Mouse (Mus musculus) lung, adult 2 months (tissue): ENCODE data around the gene Gnai2.

ENCODE experiments used
- CTCF ChIP-seq: fragments of 200-500 bp; IDR thresholded peaks from 2 replicates; pipeline ENCODE4 v1.5.1; 2011; ENCODE audit warnings: mild to moderate bottlenecking, low read length, control low read depth; ENCODE audit not compliant: insufficient read depth
- POLR2A ChIP-seq: fragments of 200-500 bp; IDR thresholded peaks from 2 replicates; pipeline ENCODE4 v1.6.1; 2011; ENCODE audit warnings: low read depth, mild to moderate bottlenecking, control low read depth, low read length, borderline replicate concordance; ENCODE audit errors: extremely low read depth

DNA sequence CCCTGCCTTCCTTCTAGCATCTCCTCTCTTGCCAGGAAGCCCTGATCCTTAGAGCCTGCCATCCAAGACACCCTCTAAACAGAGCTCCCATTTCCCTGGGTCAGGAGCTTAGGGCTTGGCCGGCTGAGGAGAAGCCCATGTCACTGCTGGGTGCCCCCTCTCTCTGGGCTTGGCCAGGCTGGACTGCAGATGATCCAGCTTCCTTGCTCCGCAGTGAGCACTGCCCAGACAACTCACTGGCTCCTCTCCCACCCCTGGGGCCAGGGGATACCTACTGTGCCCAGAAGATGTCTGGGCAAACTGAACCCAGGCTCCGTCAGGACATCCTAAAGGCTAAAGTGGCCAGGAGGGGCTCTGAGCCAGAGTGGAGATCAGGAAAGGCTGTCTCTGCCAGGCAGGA is 24.8 kb upstream of the Gnai2 start:
- no peak for TF ChIP-seq POLR2A
- no peak for TF ChIP-seq CTCF
